Mouse (Mus musculus): ENCODE results near the gene Casp8ap2. TPM values are rescaled to one million over a fixed set of nuclear protein-coding genes. Genes with fewer than 3 reads are reported as not detected.

Casp8ap2 gene
- total and polyA plus RNA-seq, 2 experiments from 2014 or later, result 25.1 to 30.4 TPM

- ATAC-seq (no peak), DNase-seq (no peak)
- peaks cover 14% of the 10 kb centered on the region for H3K4me1 ChIP-seq (ENCODE audit: insufficient read depth)
- no peak overlapping the region for H3K4me3 ChIP-seq (ENCODE audit: low read depth, low read length)
- TF ChIP-seq CTCF (IDR thresholded peaks at IDR 0.05; ENCODE audit: low read depth), result no peak
- H3K27ac ChIP-seq (ENCODE audit: low read depth, low read length), result no peak overlapping the region
- H3K9ac ChIP-seq, result no peak overlapping the region
- 84% methylated on average over 5 of the region's 5 CpGs for WGBS
- 0 out of 2 replicates have a peak, but pooled peaks cover 4% of the 10 kb centered on the region for H3K36me3 ChIP-seq (ENCODE audit: insufficient read depth)
- H3K4me2 ChIP-seq (ENCODE audit: low read depth), result no peak overlapping the region
- no peaks in the 10 kb centered on the region for H3K9me3 ChIP-seq (ENCODE audit: low read length)
- no peaks in the 10 kb centered on the region for H3K27me3 ChIP-seq (ENCODE audit: insufficient read depth, low read length)
Observed at GRCm38 (mm10) chr4:32573586-32573985, 41.7 kb upstream of the Casp8ap2 start.

GRCm38 (mm10) chr4:32574604-32575003 is 40.6 kb upstream of the Casp8ap2 start:
- Histone ChIP-seq H3K4me1 (ENCODE audit: insufficient read depth) (peaks cover 9% of the 10 kb centered on the region), H3K4me3 (ENCODE audit: low read depth, low read length) (no peak overlapping the region), H3K9ac (no peak overlapping the region), H3K27me3 (ENCODE audit: insufficient read depth, low read length) (no peaks in the 10 kb centered on the region), H3K27ac (ENCODE audit: low read depth, low read length) (no peak overlapping the region), H3K36me3 (ENCODE audit: insufficient read depth) (peaks cover 4% of the 10 kb centered on the region; the same call in 1 of the 2 replicates), H3K4me2 (ENCODE audit: low read depth) (no peak overlapping the region), H3K9me3 (ENCODE audit: low read length) (no peaks in the 10 kb centered on the region)
- peak; percentile 37 for TF ChIP-seq CTCF (IDR thresholded peaks at IDR 0.05; ENCODE audit: low read depth)
- no peak for ATAC-seq
- DNase-seq, result no peak
- WGBS, result 94% methylated on average over 1 of the region's 1 CpGs

- no peak for DNase-seq
- no peak overlapping the region for H3K4me2 ChIP-seq (ENCODE audit: low read depth)
- H3K27ac ChIP-seq (ENCODE audit: low read depth, low read length), result no peak overlapping the region
- H3K4me1 ChIP-seq (ENCODE audit: insufficient read depth), result peaks cover 6% of the 10 kb centered on the region
- H3K27me3 ChIP-seq (ENCODE audit: insufficient read depth, low read length), result no peaks in the 10 kb centered on the region
- 74% methylated on average over 9 of the region's 9 CpGs for WGBS
- no peak for ATAC-seq
- H3K4me3 ChIP-seq (ENCODE audit: low read depth, low read length), result no peak overlapping the region
- TF ChIP-seq CTCF (IDR thresholded peaks at IDR 0.05; ENCODE audit: low read depth), result no peak
- no peaks in the 10 kb centered on the region for H3K9me3 ChIP-seq (ENCODE audit: low read length)
- no peak overlapping the region for H3K9ac ChIP-seq
- H3K36me3 ChIP-seq (ENCODE audit: insufficient read depth), result peaks cover 9% of the 10 kb centered on the region; the same call in 1 of the 2 replicates
Observed at GRCm38 (mm10) chr4:32575165-32575564, 40.1 kb upstream of the Casp8ap2 start.

GRCm38 (mm10) chr4:32579850-32580249 is 35.4 kb upstream of the Casp8ap2 start:
- no peak for ATAC-seq
- no peaks in the 10 kb centered on the region for H3K27me3 ChIP-seq (ENCODE audit: insufficient read depth, low read length)
- no peaks in the 10 kb centered on the region for H3K9me3 ChIP-seq (ENCODE audit: low read length)
- H3K4me1 ChIP-seq (ENCODE audit: insufficient read depth), result no peaks in the 10 kb centered on the region
- 87% methylated on average over 8 of the region's 8 CpGs for WGBS
- DNase-seq, result no peak
- TF ChIP-seq CTCF (IDR thresholded peaks at IDR 0.05; ENCODE audit: low read depth), result no peak
- no peak overlapping the region for H3K9ac ChIP-seq
- H3K27ac ChIP-seq (ENCODE audit: low read depth, low read length), result no peak overlapping the region
- peaks cover 11% of the 10 kb centered on the region; the same call in 1 of the 2 replicates for H3K36me3 ChIP-seq (ENCODE audit: insufficient read depth)
- H3K4me3 ChIP-seq (ENCODE audit: low read depth, low read length), result no peak overlapping the region
- no peak overlapping the region for H3K4me2 ChIP-seq (ENCODE audit: low read depth)

- no peak overlapping the region for H3K4me3 ChIP-seq (ENCODE audit: low read depth, low read length)
- peaks cover 7% of the 10 kb centered on the region; the same call in 1 of the 2 replicates for H3K36me3 ChIP-seq (ENCODE audit: insufficient read depth)
- TF ChIP-seq CTCF (IDR thresholded peaks at IDR 0.05; ENCODE audit: low read depth), result no peak
- H3K27me3 ChIP-seq (ENCODE audit: insufficient read depth, low read length), result no peaks in the 10 kb centered on the region
- ATAC-seq (no peak), DNase-seq (no peak)
- H3K4me2 ChIP-seq (ENCODE audit: low read depth), result no peak overlapping the region
- no peaks in the 10 kb centered on the region for H3K4me1 ChIP-seq (ENCODE audit: insufficient read depth)
- H3K9ac ChIP-seq, result no peak overlapping the region
- H3K27ac ChIP-seq (ENCODE audit: low read depth, low read length), result no peak overlapping the region
- WGBS, result 58% methylated on average over 6 of the region's 6 CpGs
- H3K9me3 ChIP-seq (ENCODE audit: low read length), result no peaks in the 10 kb centered on the region
Observed at GRCm38 (mm10) chr4:32584181-32584580, 31.1 kb upstream of the Casp8ap2 start.

- ATAC-seq (peak; percentile 47; the same call in 1 of the 2 replicates), DNase-seq (peak; percentile 35)
- WGBS, result 15% methylated on average over 9 of the region's 9 CpGs
- Histone ChIP-seq H3K27me3 (ENCODE audit: insufficient read depth, low read length) (no peaks in the 10 kb centered on the region), H3K9me3 (ENCODE audit: low read length) (no peaks in the 10 kb centered on the region), H3K4me2 (ENCODE audit: low read depth) (no peak overlapping the region), H3K9ac (no peak overlapping the region), H3K36me3 (ENCODE audit: insufficient read depth) (no peaks in the 10 kb centered on the region), H3K4me1 (ENCODE audit: insufficient read depth) (no peaks in the 10 kb centered on the region), H3K4me3 (ENCODE audit: low read depth, low read length) (no peak overlapping the region), H3K27ac (ENCODE audit: low read depth, low read length) (no peak overlapping the region)
- peak; percentile 70 for TF ChIP-seq CTCF (IDR thresholded peaks at IDR 0.05; ENCODE audit: low read depth)
Observed at GRCm38 (mm10) chr4:32586596-32586995, 28.7 kb upstream of the Casp8ap2 start.

- ATAC-seq (no peak), DNase-seq (no peak)
- Histone ChIP-seq H3K9me3 (ENCODE audit: low read length) (no peaks in the 10 kb centered on the region), H3K9ac (no peak overlapping the region), H3K27me3 (ENCODE audit: insufficient read depth, low read length) (no peaks in the 10 kb centered on the region), H3K4me3 (ENCODE audit: low read depth, low read length) (no peak overlapping the region), H3K36me3 (ENCODE audit: insufficient read depth) (no peaks in the 10 kb centered on the region), H3K4me1 (ENCODE audit: insufficient read depth) (no peaks in the 10 kb centered on the region), H3K4me2 (ENCODE audit: low read depth) (no peak overlapping the region), H3K27ac (ENCODE audit: low read depth, low read length) (no peak overlapping the region)
- no peak for TF ChIP-seq CTCF (IDR thresholded peaks at IDR 0.05; ENCODE audit: low read depth)
- 89% methylated on average over 5 of the region's 5 CpGs for whole genome bisulfite sequencing
Observed at GRCm38 (mm10) chr4:32587543-32587942, 27.7 kb upstream of the Casp8ap2 start.

All from forebrain, postnatal 0 days (tissue).